ENCODE assay signal across 9 mouse cellular contexts in genomic region chr7:82016751-82017710, GRCm38 (mm10). TPM values are rescaled to one million over a fixed set of nuclear protein-coding genes. Genes with fewer than 3 reads are reported as not detected.
DNase-seq lines count a peak whose midpoint lies in the region; ATAC-seq and TF ChIP-seq lines count a peak whose summit lies in the region.
"Had no signal": no experiment of that assay in that cellular context is flagged by ENCODE, and none has a peak within 500 bp of the region (broad histone marks: within the 10 kb centered on the region; RNA-seq: fewer than 3 reads in every experiment).

No protein-coding gene starts in this region.

- H3K9me3 ChIP-seq in liver, embryonic 11.5 days (ENCODE audit: control insufficient read depth, low read length): no peaks in the 10 kb centered on the region
- H3K9me3 ChIP-seq in liver, postnatal 0 days (ENCODE audit: low read length): no peaks in the 10 kb centered on the region
- no peaks in the 10 kb centered on the region for H3K9me3 ChIP-seq in forebrain, embryonic 14.5 days (replicated peaks; ENCODE audit: control insufficient read depth, low read length)

- no peak for ATAC-seq in liver, embryonic 11.5 days (replicated peaks; ENCODE audit: low FRiP score)
- no peak for ATAC-seq in liver, postnatal 0 days
- ATAC-seq in forebrain, embryonic 14.5 days: no peak
- ATAC-seq in frontal cortex, adult (ENCODE audit: low TSS enrichment): no peak; the same call in 1 of the 2 replicates

- no peak for TF ChIP-seq CTCF in liver, postnatal 0 days (IDR thresholded peaks at IDR 0.05; ENCODE audit: low read depth)

- 10% methylated on average over 25 of the region's 25 CpGs for WGBS in liver, embryonic 11.5 days
- WGBS in liver, postnatal 0 days (ENCODE audit: insufficient replicate concordance): 11% methylated on average over 25 of the region's 25 CpGs
- WGBS in forebrain, embryonic 14.5 days: 4% methylated on average over 25 of the region's 25 CpGs

- H3K36me3 ChIP-seq in liver, embryonic 11.5 days (ENCODE audit: control insufficient read depth, insufficient read depth, low read length): no peaks in the 10 kb centered on the region
- H3K36me3 ChIP-seq in liver, postnatal 0 days (replicated peaks; ENCODE audit: insufficient read depth, low read length): no peaks in the 10 kb centered on the region
- no peaks in the 10 kb centered on the region for H3K36me3 ChIP-seq in forebrain, embryonic 14.5 days (ENCODE audit: control insufficient read depth, insufficient read depth, low read length)

- H3K4me2 ChIP-seq in liver, embryonic 11.5 days: peak overlapping the region; percentile 42; the same call in 1 of the 2 replicates
- no peak overlapping the region for H3K4me2 ChIP-seq in liver, postnatal 0 days (ENCODE audit: low read depth, low read length)
- peak overlapping the region; percentile 21; the same call in 1 of the 2 replicates for H3K4me2 ChIP-seq in forebrain, embryonic 14.5 days (ENCODE audit: low read length)

- no peak for DNase-seq in liver, embryonic 11.5 days (ENCODE audit: low spot score)
- no peak for DNase-seq in liver, postnatal 0 days
- DNase-seq in forebrain, embryonic 14.5 days (ENCODE audit: low spot score): peak; percentile 8
- peak; percentile 20 for DNase-seq in kidney, postnatal 10 days
- peak; percentile 5 for DNase-seq in skeletal muscle tissue, adult 2 months (ENCODE audit: low read depth, low spot score)
- DNase-seq in embryo, embryonic 10 days (ENCODE audit: low spot score): no peak
- no peak for DNase-seq in ovary, adult 18-20 months (ENCODE audit: low spot score)

- no peak overlapping the region for H3K27ac ChIP-seq in liver, embryonic 11.5 days (ENCODE audit: low read depth, low read length)
- no peak overlapping the region for H3K27ac ChIP-seq in liver, postnatal 0 days (ENCODE audit: low read depth)
- no peak overlapping the region for H3K27ac ChIP-seq in forebrain, embryonic 14.5 days (ENCODE audit: low read depth, low read length)

- H3K4me3 ChIP-seq in liver, embryonic 11.5 days (ENCODE audit: low read depth, low read length): no peak overlapping the region
- H3K4me3 ChIP-seq in liver, postnatal 0 days (ENCODE audit: low read depth, low read length): no peak overlapping the region
- no peak overlapping the region for H3K4me3 ChIP-seq in forebrain, embryonic 14.5 days (ENCODE audit: low read depth, low read length)
- H3K4me3 ChIP-seq: erythroblast, embryonic 14.5 days had no signal

- no peaks in the 10 kb centered on the region; the same call in 1 of the 2 replicates for H3K4me1 ChIP-seq in liver, embryonic 11.5 days (replicated peaks; ENCODE audit: control insufficient read depth, insufficient read depth, low read length)
- H3K4me1 ChIP-seq in liver, postnatal 0 days (ENCODE audit: insufficient read depth): no peaks in the 10 kb centered on the region
- no peaks in the 10 kb centered on the region for H3K4me1 ChIP-seq in forebrain, embryonic 14.5 days (ENCODE audit: control insufficient read depth, insufficient read depth, low read length)

- no peak overlapping the region for H3K9ac ChIP-seq in liver, embryonic 11.5 days (ENCODE audit: low read depth, low read length)
- H3K9ac ChIP-seq in liver, postnatal 0 days (replicated peaks): no peak overlapping the region
- H3K9ac ChIP-seq in forebrain, embryonic 14.5 days (ENCODE audit: low read length): no peak overlapping the region

- H3K27me3 ChIP-seq in liver, embryonic 11.5 days (replicated peaks; ENCODE audit: control insufficient read depth, insufficient read depth, low read length): peaks cover 18% of the 10 kb centered on the region; the same call in 1 of the 2 replicates
- H3K27me3 ChIP-seq in liver, postnatal 0 days (ENCODE audit: insufficient read depth, low read length): peaks cover 16% of the 10 kb centered on the region; the same call in 1 of the 2 replicates
- H3K27me3 ChIP-seq in forebrain, embryonic 14.5 days (replicated peaks; ENCODE audit: control insufficient read depth, insufficient read depth, low read length): peaks cover 13% of the 10 kb centered on the region; the same call in 1 of the 2 replicates

- no peak for TF ChIP-seq EP300 in liver, postnatal 0 days (IDR thresholded peaks at IDR 0.05; ENCODE audit: low read depth)

RNA-seq across cellular contexts. Expression of gene Bnc1, which starts 24.9 kb away (rescaled TPM):
- 5.1 and 7.0 TPM in 2 replicates for polyA plus RNA-seq in liver, embryonic 11.5 days (2014; fragmentation: Nextera tagmentation; extraction: Ambion mirVana)
- 0.26 and 0.38 TPM in 2 replicates for polyA plus RNA-seq in liver, postnatal 0 days (2015; fragmentation: Nextera tagmentation; extraction: Ambion mirVana)
- polyA plus RNA-seq in forebrain, embryonic 14.5 days (2014; fragmentation: Nextera tagmentation; extraction: Ambion mirVana): 0.06 and 0.15 TPM in 2 replicates
- polyA plus RNA-seq: erythroblast, embryonic 14.5 days had no signal

Comparison
In these comparisons a context has a peak if more than half of its experiments do, and no peak if none do; other contexts are left out.
1. DNase-seq: peak in forebrain, embryonic 14.5 days (single experiment), kidney, postnatal 10 days (single experiment) and skeletal muscle tissue, adult 2 months (single experiment); none in liver, embryonic 11.5 days (single experiment), liver, postnatal 0 days (single experiment), embryo, embryonic 10 days (single experiment) and ovary, adult 18-20 months (single experiment).